Mouse (Mus musculus) bone marrow, adult 2 months (tissue): ENCODE data around the gene Dck. TPM values are rescaled to one million over a fixed set of nuclear protein-coding genes. Genes with fewer than 3 reads are reported as not detected.

ENCODE experiments used
- H3K27ac ChIP-seq: fragments of 200-500 bp; 2 replicates; pipeline ENCODE4 v1.5.1; 2012; ENCODE audit warnings: low read depth, mild to moderate bottlenecking, control low read depth, inconsistent platforms, low read length; ENCODE audit not compliant: control insufficient read depth, poor library complexity, insufficient read depth
- H3K4me1 ChIP-seq: fragments of 200-500 bp; 2 replicates; pipeline ENCODE4 v1.6.1; 2011; ENCODE audit warnings: low read length; ENCODE audit not compliant: control insufficient read depth, insufficient read depth
- H3K4me3 ChIP-seq: fragments of 200-500 bp; replicated peaks from 2 replicates; pipeline ENCODE3; 2011; ENCODE audit warnings: mild to moderate bottlenecking, low read depth, low read length, control low read depth; ENCODE audit not compliant: control insufficient read depth
- CTCF ChIP-seq: fragments of 200-500 bp; IDR thresholded peaks from 2 replicates; pipeline ENCODE4 v1.5.1; 2011; ENCODE audit warnings: low read length, control low read depth; ENCODE audit not compliant: control insufficient read depth, insufficient read depth
- POLR2A ChIP-seq: fragments of 200-500 bp; IDR thresholded peaks from 2 replicates; pipeline ENCODE4 v1.6.1; 2011; ENCODE audit warnings: low read depth, mild to moderate bottlenecking, control low read depth, low read length, borderline replicate concordance; ENCODE audit not compliant: control insufficient read depth
- WGBS: fragments of 180-500 bp; shearing (Covaris S2); methylation state at CpG from one replicate; pipeline ENCODE4 v1.1.7; 2018; 5-methylcytosine and 5-hydroxymethylcytosine counted together
- polyA plus RNA-seq: library from polyadenylated mRNA; stranded (reverse); fragments of >200 nt; gene quantifications from 2 replicates; pipeline ENCODE4 v1.2.4, GENCODE M21; 2011; ENCODE audit warnings: low replicate concordance; ENCODE audit not compliant: missing spikeins, insufficient read depth, insufficient read length

Gene Dck
- polyA plus RNA-seq, 1 experiment: 25.0 TPM

DNA sequence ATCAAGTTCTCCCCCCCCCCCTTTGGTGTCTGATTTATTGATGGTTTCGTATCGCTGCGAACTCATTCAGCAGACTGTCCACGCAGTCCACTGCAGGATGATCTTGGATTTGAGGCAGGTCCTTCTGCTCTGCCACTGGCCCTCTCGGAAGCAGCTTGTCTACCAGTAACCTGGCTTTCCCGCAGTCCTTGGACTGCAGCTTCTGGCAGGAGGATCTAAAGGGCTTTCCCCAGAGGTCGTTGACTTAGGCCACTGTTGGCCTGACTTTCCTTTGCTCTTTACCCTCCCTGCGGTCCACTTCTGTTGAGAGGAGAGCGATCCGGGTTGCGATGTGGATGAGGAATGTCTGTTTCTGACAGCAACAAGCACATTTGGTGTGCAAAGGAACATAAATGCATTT, 31.8 kb downstream of the Dck start:
- TF ChIP-seq POLR2A: no peak
- WGBS: 87% methylated on average over 11 of the region's 11 CpGs
- no peak overlapping the region for H3K27ac ChIP-seq

GRCm38 (mm10) chr5:88797121-88797520, 32.3 kb downstream of the Dck start:
- TF ChIP-seq CTCF (no peak), POLR2A (no peak)
- Histone ChIP-seq H3K4me3 (no peak overlapping the region), H3K4me1 (no peaks in the 10 kb centered on the region), H3K27ac (no peak overlapping the region)
- WGBS: 88% methylated on average over 6 of the region's 6 CpGs

More for the DNA sequence above, 31.8 kb downstream of the Dck start:
- no peak overlapping the region for H3K4me3 ChIP-seq
- H3K4me1 ChIP-seq: no peaks in the 10 kb centered on the region

- TF ChIP-seq POLR2A (no peak), CTCF (no peak)
- 79% methylated on average over 4 of the region's 4 CpGs for WGBS
- Histone ChIP-seq H3K4me1 (no peaks in the 10 kb centered on the region; the same call in 1 of the 2 replicates), H3K4me3 (no peak overlapping the region), H3K27ac (no peak overlapping the region)
These were observed 40.8 kb downstream of the Dck start for GRCm38 (mm10) chr5:88805616-88806015.

- H3K4me1 ChIP-seq: no peaks in the 10 kb centered on the region; the same call in 1 of the 2 replicates
- TF ChIP-seq CTCF (no peak), POLR2A (no peak)
- 35% methylated on average over 5 of the region's 5 CpGs for WGBS
- no peak overlapping the region for H3K27ac ChIP-seq
- no peak overlapping the region for H3K4me3 ChIP-seq
These were observed 41.5 kb downstream of the Dck start for GRCm38 (mm10) chr5:88806278-88806677.

GRCm38 (mm10) chr5:88807342-88807741, 42.5 kb downstream of the Dck start:
- TF ChIP-seq POLR2A (no peak), CTCF (no peak)
- no peak overlapping the region for H3K27ac ChIP-seq
- H3K4me1 ChIP-seq: no peaks in the 10 kb centered on the region; the same call in 1 of the 2 replicates
- no peak overlapping the region for H3K4me3 ChIP-seq
- WGBS: 52% methylated on average over 9 of the region's 9 CpGs

DNA sequence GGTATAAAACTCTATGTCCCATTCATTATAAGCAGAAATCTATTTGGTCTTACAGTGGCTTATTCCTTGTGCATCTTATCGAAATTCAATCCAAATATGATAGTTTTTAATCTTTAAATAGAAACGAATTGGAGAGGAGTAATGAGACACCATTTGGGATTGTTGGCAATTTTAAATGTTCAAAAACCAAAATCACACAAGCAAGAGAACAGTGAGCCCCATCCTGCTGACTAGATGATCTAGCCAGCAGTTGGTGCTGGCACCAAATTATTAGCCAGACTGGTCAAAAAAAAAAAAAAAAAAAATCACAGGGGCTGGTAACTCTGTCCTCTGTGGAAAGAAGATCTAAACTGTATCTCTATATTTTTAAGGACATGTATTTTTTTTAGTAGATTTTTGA, 48.4 kb downstream of the Dck start:
- no peak for TF ChIP-seq CTCF
- TF ChIP-seq POLR2A: no peak
- H3K4me3 ChIP-seq: no peak overlapping the region
- no peak overlapping the region for H3K27ac ChIP-seq
- H3K4me1 ChIP-seq: no peaks in the 10 kb centered on the region
- WGBS: 67% methylated on average over 2 of the region's 2 CpGs

DNA sequence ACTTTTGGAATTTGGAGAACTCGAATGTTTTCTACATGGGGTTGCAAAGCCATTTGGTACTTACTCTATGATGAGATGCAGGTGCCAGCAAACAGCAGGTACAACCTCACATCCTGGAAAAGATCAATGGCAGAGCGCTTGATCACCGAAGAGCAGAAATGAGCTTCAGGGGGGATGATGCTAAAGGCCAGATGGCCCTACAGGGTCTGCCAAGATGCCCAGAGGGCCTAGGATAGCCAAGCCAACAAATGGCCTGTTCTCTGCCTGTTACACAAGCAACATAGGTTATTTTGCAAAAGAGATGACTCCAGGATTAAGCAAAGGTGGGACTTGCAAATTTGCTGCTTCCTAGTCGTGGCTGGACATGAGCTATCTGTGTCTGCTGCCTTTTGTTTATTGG, 49.8 kb downstream of the Dck start:
- 69% methylated on average over 4 of the region's 4 CpGs for WGBS

DNA sequence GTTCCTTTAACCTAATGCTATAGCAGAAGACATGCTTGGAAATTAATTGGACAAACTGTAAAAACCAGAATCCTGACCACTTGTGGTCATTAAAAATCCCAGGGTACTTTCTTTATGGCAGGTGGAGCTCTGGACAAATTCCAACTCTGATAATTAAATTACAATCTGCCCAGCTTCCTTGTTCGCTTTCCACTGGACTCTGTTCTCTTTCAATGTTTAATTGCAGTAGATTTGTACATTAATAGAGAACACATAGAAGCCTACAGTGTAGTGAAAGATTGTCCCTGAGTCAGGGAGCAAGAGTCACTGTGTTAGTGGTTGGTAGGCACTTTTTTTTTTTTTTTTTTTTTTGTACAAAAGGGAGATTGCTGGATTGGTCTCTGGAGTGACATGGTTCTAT, 56.7 kb downstream of the Dck start:
- H3K4me3 ChIP-seq: no peak overlapping the region
- H3K27ac ChIP-seq: no peak overlapping the region
- no peak for TF ChIP-seq CTCF
- TF ChIP-seq POLR2A: no peak
- no peaks in the 10 kb centered on the region for H3K4me1 ChIP-seq
- 65% methylated on average over 1 of the region's 1 CpGs for WGBS

More for the DNA sequence above, 49.8 kb downstream of the Dck start:
- TF ChIP-seq CTCF (no peak), POLR2A (no peak)
- Histone ChIP-seq H3K4me1 (no peaks in the 10 kb centered on the region), H3K4me3 (no peak overlapping the region), H3K27ac (no peak overlapping the region)

GRCm38 (mm10) chr5:88824838-88825237, 60.0 kb downstream of the Dck start:
- H3K4me1 ChIP-seq: no peaks in the 10 kb centered on the region
- no peak for TF ChIP-seq CTCF
- TF ChIP-seq POLR2A: no peak
- WGBS: 88% methylated on average over 10 of the region's 10 CpGs
- H3K27ac ChIP-seq: no peak overlapping the region
- no peak overlapping the region for H3K4me3 ChIP-seq
